Mouse (Mus musculus) lung, adult 2 months (tissue): ENCODE data around the gene Keg1. TPM values are rescaled to one million over a fixed set of nuclear protein-coding genes. Genes with fewer than 3 reads are reported as not detected.
"Not testable (repeated sequence)": the region's sequence is repeated elsewhere in the genome, so short reads cannot be mapped to it uniquely, and the experiment has no call there.

ENCODE experiments used
- DNase-seq: peaks from one replicate; pipeline ENCODE4 v3.0.0; 2022
- H3K4me1 ChIP-seq: fragments of 200-500 bp; 2 replicates; pipeline ENCODE4 v1.6.1; 2011; ENCODE audit warnings: low read length; ENCODE audit not compliant: control insufficient read depth, insufficient read depth
- H3K4me3 ChIP-seq: fragments of 200-500 bp; replicated peaks from 2 replicates; pipeline ENCODE3; 2011; ENCODE audit warnings: low read depth, mild to moderate bottlenecking, control low read depth, low read length; ENCODE audit errors: extremely low read depth
- CTCF ChIP-seq: fragments of 200-500 bp; IDR thresholded peaks from 2 replicates; pipeline ENCODE4 v1.5.1; 2011; ENCODE audit warnings: mild to moderate bottlenecking, low read length, control low read depth; ENCODE audit not compliant: insufficient read depth
- POLR2A ChIP-seq: fragments of 200-500 bp; IDR thresholded peaks from 2 replicates; pipeline ENCODE4 v1.6.1; 2011; ENCODE audit warnings: low read depth, mild to moderate bottlenecking, control low read depth, low read length, borderline replicate concordance; ENCODE audit errors: extremely low read depth
- whole genome bisulfite sequencing: fragments of 180-500 bp; shearing (Covaris S2); methylation state at CpG from one replicate; pipeline ENCODE4 v1.1.7; 2018; 5-methylcytosine and 5-hydroxymethylcytosine counted together
- polyA plus RNA-seq: library from polyadenylated mRNA; depleted of rRNA; stranded (reverse); fragments of >200 nt; gene quantifications from 2 replicates; pipeline ENCODE4 v1.2.3, GENCODE M21; 2012

Gene Keg1
- polyA plus RNA-seq, 1 experiment, result 0.06 TPM

GRCm38 (mm10) chr19:12708986-12709385 is 13.4 kb downstream of the Keg1 start:
- TF ChIP-seq POLR2A (no peak), CTCF (no peak)

GRCm38 (mm10) chr19:12719189-12719588 is 23.6 kb downstream of the Keg1 start:
- H3K4me1 ChIP-seq, result no peaks in the 10 kb centered on the region
- WGBS, result 68% methylated on average over 6 of the region's 6 CpGs
- no peak for DNase-seq
- TF ChIP-seq POLR2A (no peak), CTCF (no peak)
- no peak overlapping the region for H3K4me3 ChIP-seq

More at GRCm38 (mm10) chr19:12708986-12709385, 13.4 kb downstream of the Keg1 start:
- Histone ChIP-seq H3K4me3 (no peak overlapping the region), H3K4me1 (no peaks in the 10 kb centered on the region)
- DNase-seq, result no peak

- no peak for DNase-seq
- Histone ChIP-seq H3K4me1 (no peaks in the 10 kb centered on the region), H3K4me3 (no peak overlapping the region)
- 35% methylated on average over 2 of the region's 2 CpGs for WGBS
- TF ChIP-seq POLR2A (no peak), CTCF (no peak)
Measured at GRCm38 (mm10) chr19:12720463-12720862, 24.9 kb downstream of the Keg1 start.

GRCm38 (mm10) chr19:12720919-12721318 is 25.3 kb downstream of the Keg1 start:
- WGBS, result 88% methylated on average over 5 of the region's 5 CpGs
- H3K4me3 ChIP-seq, H3K4me1 ChIP-seq, DNase-seq: not testable (repeated sequence)

- 89% methylated on average over 7 of the region's 7 CpGs for WGBS
- not testable (repeated sequence) for H3K4me1 ChIP-seq, DNase-seq, H3K4me3 ChIP-seq
Measured at GRCm38 (mm10) chr19:12721596-12721995, 26.0 kb downstream of the Keg1 start.

GRCm38 (mm10) chr19:12722308-12722707 is 26.7 kb downstream of the Keg1 start:
- TF ChIP-seq POLR2A (no peak), CTCF (peak; percentile 60)
- H3K4me3 ChIP-seq, result no peak overlapping the region
- H3K4me1 ChIP-seq, result no peaks in the 10 kb centered on the region
- WGBS, result 57% methylated on average over 3 of the region's 3 CpGs
- peak; percentile 34 for DNase-seq

- DNase-seq, result no peak
- Histone ChIP-seq H3K4me1 (no peaks in the 10 kb centered on the region), H3K4me3 (no peak overlapping the region)
- WGBS, result 55% methylated on average over 1 of the region's 1 CpGs
- TF ChIP-seq CTCF (no peak), POLR2A (no peak)
Measured at GRCm38 (mm10) chr19:12725851-12726250, 30.3 kb downstream of the Keg1 start.

GRCm38 (mm10) chr19:12731036-12731435 is 35.5 kb downstream of the Keg1 start:
- Histone ChIP-seq H3K4me3 (no peak overlapping the region), H3K4me1 (no peaks in the 10 kb centered on the region)
- no peak for DNase-seq
- 53% methylated on average over 1 of the region's 1 CpGs for WGBS
- TF ChIP-seq CTCF, result no peak
- no peak for TF ChIP-seq POLR2A

- DNase-seq, result no peak
- no peak for TF ChIP-seq POLR2A
- no peak for TF ChIP-seq CTCF
- 52% methylated on average over 2 of the region's 2 CpGs for WGBS
- H3K4me3 ChIP-seq, result no peak overlapping the region
- H3K4me1 ChIP-seq, result no peaks in the 10 kb centered on the region
Measured at GRCm38 (mm10) chr19:12731950-12732349, 36.4 kb downstream of the Keg1 start.

GRCm38 (mm10) chr19:12756286-12756685 is 60.7 kb downstream of the Keg1 start:
- 60% methylated on average over 3 of the region's 3 CpGs for WGBS
- no peak for DNase-seq
- no peak overlapping the region for H3K4me3 ChIP-seq
- no peak for TF ChIP-seq POLR2A
- no peak for TF ChIP-seq CTCF
- no peaks in the 10 kb centered on the region for H3K4me1 ChIP-seq

- H3K4me3 ChIP-seq, result no peak overlapping the region
- TF ChIP-seq POLR2A, result no peak
- no peak for TF ChIP-seq CTCF
- 85% methylated on average over 1 of the region's 1 CpGs for WGBS
- no peak for DNase-seq
- H3K4me1 ChIP-seq, result no peaks in the 10 kb centered on the region
Measured at GRCm38 (mm10) chr19:12758936-12759478, 63.4 kb downstream of the Keg1 start.
